ENCODE assay signal across 15 mouse cellular contexts in genomic region chr16:43535912-43536311, GRCm38 (mm10).
"Had no signal": no experiment of that assay in that cellular context is flagged by ENCODE, and none has a peak within 500 bp of the region (broad histone marks: within the 10 kb centered on the region; RNA-seq: fewer than 3 reads in every experiment).

No protein-coding gene starts in this region.

- H3K4me3 ChIP-seq: lung, embryonic 15.5 days; megakaryocyte, embryonic 14.5 days; midbrain, embryonic 13.5 days; midbrain, embryonic 15.5 days; neural tube, embryonic 12.5 days; stomach, embryonic 15.5 days had no signal

- H3K9ac ChIP-seq: lung, embryonic 15.5 days; midbrain, embryonic 13.5 days; midbrain, embryonic 15.5 days; neural tube, embryonic 12.5 days; stomach, embryonic 15.5 days had no signal

- H3K27ac ChIP-seq: lung, embryonic 15.5 days; macrophage; midbrain, embryonic 13.5 days; midbrain, embryonic 15.5 days; neural tube, embryonic 12.5 days; stomach, embryonic 15.5 days; stomach, postnatal 0 days had no signal

- H3K27me3 ChIP-seq: lung, embryonic 15.5 days; megakaryocyte, embryonic 14.5 days; midbrain, embryonic 13.5 days; midbrain, embryonic 15.5 days; neural tube, embryonic 12.5 days; stomach, embryonic 15.5 days had no signal

- DNase-seq: lung, adult 2 months; lung, postnatal 14 days; lung, postnatal 36 days; right cerebral cortex, postnatal 14 days; thymus, adult 2 months; thymus, postnatal 25 days; thymus, postnatal 4 days had no signal

- H3K4me1 ChIP-seq: megakaryocyte, embryonic 14.5 days; stomach, embryonic 15.5 days had no signal

- H3K36me3 ChIP-seq: lung, embryonic 15.5 days; midbrain, embryonic 13.5 days; midbrain, embryonic 15.5 days; neural tube, embryonic 12.5 days; stomach, embryonic 15.5 days had no signal
